Mouse (Mus musculus): Measurements from ENCODE around the gene Zcchc17. TPM values are rescaled to one million over a fixed set of nuclear protein-coding genes. Genes with fewer than 3 reads are reported as not detected.

Gene Zcchc17
- 89.7 and 92.8 TPM in 2 replicates for polyA plus RNA-seq (2015; fragmentation: Nextera tagmentation; extraction: Ambion mirVana)

- no peaks in the 10 kb centered on the region for H3K9me3 ChIP-seq
Measured at GRCm38 (mm10) chr4:130359486-130360237, at the start of gene Zcchc17, which contains the start of gene Snrnp40. Zcchc17 (minus strand) TSS chr4:130359943. Snrnp40 (plus strand) TSS chr4:130360132.

GRCm38 (mm10) chr4:130391265-130391664 lies 31.5 kb upstream of the Zcchc17 start:
- no peak for ATAC-seq (ENCODE audit: low FRiP score)
- Histone ChIP-seq H3K27me3 (no peaks in the 10 kb centered on the region), H3K4me1 (replicated peaks) (peaks cover 19% of the 10 kb centered on the region), H3K9me3 (no peaks in the 10 kb centered on the region), H3K36me3 (peaks cover 41% of the 10 kb centered on the region), H3K27ac (no peak overlapping the region), H3K4me2 (no peak overlapping the region), H3K4me3 (no peak overlapping the region), H3K9ac (no peak overlapping the region)
- 65% methylated on average over 3 of the region's 3 CpGs for WGBS

More at GRCm38 (mm10) chr4:130359486-130360237, at the start of gene Zcchc17, which contains the start of gene Snrnp40:
- peak; percentile 98 for ATAC-seq (ENCODE audit: low FRiP score)
- H3K4me1 ChIP-seq (replicated peaks): peaks cover 30% of the 10 kb centered on the region
- H3K9ac ChIP-seq: peak within 1 kb of the TSS; percentile 96
- under 1% methylated on average over 49 of the region's 49 CpGs for WGBS
- H3K36me3 ChIP-seq: peaks cover 32% of the 10 kb centered on the region
- H3K4me2 ChIP-seq: peak within 1 kb of the TSS; percentile 86
- H3K27me3 ChIP-seq: no peaks in the 10 kb centered on the region
- peak within 1 kb of the TSS; percentile 89 for H3K27ac ChIP-seq
- H3K4me3 ChIP-seq: peak within 1 kb of the TSS; percentile 93

- H3K4me1 ChIP-seq (replicated peaks): peaks cover 19% of the 10 kb centered on the region
- H3K9me3 ChIP-seq: no peaks in the 10 kb centered on the region
- H3K4me2 ChIP-seq: no peak overlapping the region
- peaks cover 49% of the 10 kb centered on the region for H3K36me3 ChIP-seq
- WGBS: 90% methylated on average over 7 of the region's 7 CpGs
- H3K9ac ChIP-seq: no peak overlapping the region
- no peak overlapping the region for H3K4me3 ChIP-seq
- no peaks in the 10 kb centered on the region for H3K27me3 ChIP-seq
- no peak for ATAC-seq (ENCODE audit: low FRiP score)
- no peak overlapping the region for H3K27ac ChIP-seq
Measured at GRCm38 (mm10) chr4:130389927-130390326, 30.2 kb upstream of the Zcchc17 start.

GRCm38 (mm10) chr4:130389496-130389895 lies 29.8 kb upstream of the Zcchc17 start:
- WGBS: 63% methylated on average over 6 of the region's 6 CpGs
- no peak overlapping the region for H3K9ac ChIP-seq
- H3K4me1 ChIP-seq (replicated peaks): peaks cover 19% of the 10 kb centered on the region
- no peaks in the 10 kb centered on the region for H3K27me3 ChIP-seq
- no peak overlapping the region for H3K4me2 ChIP-seq
- ATAC-seq (ENCODE audit: low FRiP score): no peak
- peaks cover 53% of the 10 kb centered on the region for H3K36me3 ChIP-seq
- H3K27ac ChIP-seq: no peak overlapping the region
- H3K4me3 ChIP-seq: no peak overlapping the region
- no peaks in the 10 kb centered on the region for H3K9me3 ChIP-seq

- WGBS: 82% methylated on average over 3 of the region's 3 CpGs
- H3K36me3 ChIP-seq: peaks cover 73% of the 10 kb centered on the region
Measured at GRCm38 (mm10) chr4:130387256-130387655, 27.5 kb upstream of the Zcchc17 start.

GRCm38 (mm10) chr4:130380418-130380817 lies 20.7 kb upstream of the Zcchc17 start:
- no peaks in the 10 kb centered on the region for H3K4me1 ChIP-seq (replicated peaks)
- H3K4me3 ChIP-seq: no peak overlapping the region
- H3K4me2 ChIP-seq: no peak overlapping the region
- WGBS: 89% methylated on average over 2 of the region's 2 CpGs
- no peak for ATAC-seq (ENCODE audit: low FRiP score)
- no peak overlapping the region for H3K27ac ChIP-seq
- no peak overlapping the region for H3K9ac ChIP-seq
- H3K36me3 ChIP-seq: peaks cover 81% of the 10 kb centered on the region
- 0 out of 2 replicates have a peak, but pooled peaks cover 2% of the 10 kb centered on the region for H3K9me3 ChIP-seq
- H3K27me3 ChIP-seq: no peaks in the 10 kb centered on the region

More at GRCm38 (mm10) chr4:130387256-130387655, 27.5 kb upstream of the Zcchc17 start:
- H3K27me3 ChIP-seq: no peaks in the 10 kb centered on the region
- H3K9ac ChIP-seq: no peak overlapping the region
- H3K27ac ChIP-seq: no peak overlapping the region
- no peak for ATAC-seq (ENCODE audit: low FRiP score)
- H3K9me3 ChIP-seq: no peaks in the 10 kb centered on the region
- H3K4me3 ChIP-seq: no peak overlapping the region
- no peak overlapping the region for H3K4me2 ChIP-seq
- peaks cover 13% of the 10 kb centered on the region for H3K4me1 ChIP-seq (replicated peaks)

- Histone ChIP-seq H3K36me3 (peaks cover 83% of the 10 kb centered on the region), H3K27ac (no peak overlapping the region), H3K4me3 (no peak overlapping the region), H3K9me3 (0 out of 2 replicates have a peak, but pooled peaks cover 2% of the 10 kb centered on the region), H3K4me1 (replicated peaks) (no peaks in the 10 kb centered on the region), H3K27me3 (no peaks in the 10 kb centered on the region), H3K9ac (no peak overlapping the region), H3K4me2 (no peak overlapping the region)
- WGBS: 98% methylated on average over 2 of the region's 2 CpGs
- ATAC-seq (ENCODE audit: low FRiP score): no peak
Measured at GRCm38 (mm10) chr4:130379181-130379580, 19.4 kb upstream of the Zcchc17 start.

GRCm38 (mm10) chr4:130377500-130377899 lies 17.8 kb upstream of the Zcchc17 start:
- Histone ChIP-seq H3K4me1 (replicated peaks) (no peaks in the 10 kb centered on the region), H3K9ac (no peak overlapping the region), H3K9me3 (0 out of 2 replicates have a peak, but pooled peaks cover 2% of the 10 kb centered on the region), H3K27me3 (no peaks in the 10 kb centered on the region), H3K36me3 (peaks cover 85% of the 10 kb centered on the region), H3K4me2 (no peak overlapping the region), H3K4me3 (no peak overlapping the region), H3K27ac (no peak overlapping the region)
- ATAC-seq (ENCODE audit: low FRiP score): no peak
- WGBS: 89% methylated on average over 4 of the region's 4 CpGs

- H3K4me3 ChIP-seq: no peak overlapping the region
- no peak for ATAC-seq (ENCODE audit: low FRiP score)
- no peak overlapping the region for H3K9ac ChIP-seq
- no peaks in the 10 kb centered on the region for H3K4me1 ChIP-seq (replicated peaks)
- H3K9me3 ChIP-seq: 0 out of 2 replicates have a peak, but pooled peaks cover 2% of the 10 kb centered on the region
- no peaks in the 10 kb centered on the region for H3K27me3 ChIP-seq
- 90% methylated on average over 4 of the region's 4 CpGs for WGBS
- no peak overlapping the region for H3K27ac ChIP-seq
- H3K36me3 ChIP-seq: peaks cover 80% of the 10 kb centered on the region
- no peak overlapping the region for H3K4me2 ChIP-seq
Measured at GRCm38 (mm10) chr4:130376675-130377074, 16.9 kb upstream of the Zcchc17 start.

- peaks cover 38% of the 10 kb centered on the region for H3K36me3 ChIP-seq
- H3K9me3 ChIP-seq: no peaks in the 10 kb centered on the region
- H3K27ac ChIP-seq: peak overlapping the region; percentile 88
- ATAC-seq (ENCODE audit: low FRiP score): no peak
- under 1% methylated on average over 19 of the region's 19 CpGs for WGBS
- H3K4me2 ChIP-seq: peak overlapping the region; percentile 86
- no peaks in the 10 kb centered on the region for H3K27me3 ChIP-seq
- H3K4me1 ChIP-seq (replicated peaks): peaks cover 30% of the 10 kb centered on the region
- peak overlapping the region; percentile 91 for H3K9ac ChIP-seq
- H3K4me3 ChIP-seq: peak overlapping the region; percentile 93
Measured at GRCm38 (mm10) chr4:130360238-130360590, 471 bp upstream of the Zcchc17 start.

GRCm38 (mm10) chr4:130357946-130358345 lies 1.8 kb downstream of the Zcchc17 start:
- H3K9me3 ChIP-seq: no peaks in the 10 kb centered on the region
- H3K4me3 ChIP-seq: no peak overlapping the region
- no peaks in the 10 kb centered on the region for H3K27me3 ChIP-seq
- no peak overlapping the region for H3K27ac ChIP-seq
- no peak overlapping the region for H3K4me2 ChIP-seq
- no peak overlapping the region for H3K9ac ChIP-seq
- H3K36me3 ChIP-seq: peaks cover 33% of the 10 kb centered on the region
- ATAC-seq (ENCODE audit: low FRiP score): no peak
- H3K4me1 ChIP-seq (replicated peaks): peaks cover 30% of the 10 kb centered on the region

- peaks cover 81% of the 10 kb centered on the region for H3K36me3 ChIP-seq
- no peak overlapping the region for H3K9ac ChIP-seq
- no peak overlapping the region for H3K4me2 ChIP-seq
- no peak overlapping the region for H3K4me3 ChIP-seq
- no peak overlapping the region for H3K27ac ChIP-seq
- ATAC-seq (ENCODE audit: low FRiP score): no peak
- H3K9me3 ChIP-seq: no peaks in the 10 kb centered on the region
- no peaks in the 10 kb centered on the region for H3K4me1 ChIP-seq (replicated peaks)
- WGBS: 95% methylated on average over 7 of the region's 7 CpGs
- no peaks in the 10 kb centered on the region for H3K27me3 ChIP-seq
Measured at GRCm38 (mm10) chr4:130352588-130352987, 7.2 kb downstream of the Zcchc17 start.
